Mouse (Mus musculus) telencephalon, adult 2 months (tissue): ENCODE measurements around the gene Banp.
A peak's percentile ranks its signal among the peaks of the same experiment; 100 is the strongest.

Source experiments
- DNase-seq: peaks from one replicate; pipeline ENCODE4 v3.0.0-alpha.2; 2011; ENCODE audit warnings: low read depth, low spot score

Gene Banp

GRCm38 (mm10) chr8:122058951-122059350 is 109.4 kb downstream of the Banp start:
- peak; percentile 64 for DNase-seq

GRCm38 (mm10) chr8:122062508-122063223 is 113.1 kb downstream of the Banp start:
- DNase-seq = no peak

GRCm38 (mm10) chr8:122064353-122064752 is 114.8 kb downstream of the Banp start:
- DNase-seq = no peak

GRCm38 (mm10) chr8:122067783-122068505 is 118.4 kb downstream of the Banp start:
- DNase-seq = no peak

GRCm38 (mm10) chr8:122068609-122069008 is 119.1 kb downstream of the Banp start:
- no peak for DNase-seq

- DNase-seq = peak; percentile 28
Measured at GRCm38 (mm10) chr8:122069281-122069680, 119.7 kb downstream of the Banp start.

- DNase-seq = no peak
Measured at GRCm38 (mm10) chr8:122071193-122071592, 121.6 kb downstream of the Banp start.

GRCm38 (mm10) chr8:122073964-122074363 is 124.4 kb downstream of the Banp start:
- no peak for DNase-seq

GRCm38 (mm10) chr8:122074442-122074841 is 124.9 kb downstream of the Banp start:
- DNase-seq = no peak

- DNase-seq = no peak
Measured at GRCm38 (mm10) chr8:122074977-122075376, 125.4 kb downstream of the Banp start.

- DNase-seq = no peak
Measured at GRCm38 (mm10) chr8:122076183-122076842, 126.8 kb downstream of the Banp start.

- no peak for DNase-seq
Measured at GRCm38 (mm10) chr8:122078321-122078720, 128.8 kb downstream of the Banp start.
